Mouse (Mus musculus): ENCODE data around the gene Uck1.

DNA sequence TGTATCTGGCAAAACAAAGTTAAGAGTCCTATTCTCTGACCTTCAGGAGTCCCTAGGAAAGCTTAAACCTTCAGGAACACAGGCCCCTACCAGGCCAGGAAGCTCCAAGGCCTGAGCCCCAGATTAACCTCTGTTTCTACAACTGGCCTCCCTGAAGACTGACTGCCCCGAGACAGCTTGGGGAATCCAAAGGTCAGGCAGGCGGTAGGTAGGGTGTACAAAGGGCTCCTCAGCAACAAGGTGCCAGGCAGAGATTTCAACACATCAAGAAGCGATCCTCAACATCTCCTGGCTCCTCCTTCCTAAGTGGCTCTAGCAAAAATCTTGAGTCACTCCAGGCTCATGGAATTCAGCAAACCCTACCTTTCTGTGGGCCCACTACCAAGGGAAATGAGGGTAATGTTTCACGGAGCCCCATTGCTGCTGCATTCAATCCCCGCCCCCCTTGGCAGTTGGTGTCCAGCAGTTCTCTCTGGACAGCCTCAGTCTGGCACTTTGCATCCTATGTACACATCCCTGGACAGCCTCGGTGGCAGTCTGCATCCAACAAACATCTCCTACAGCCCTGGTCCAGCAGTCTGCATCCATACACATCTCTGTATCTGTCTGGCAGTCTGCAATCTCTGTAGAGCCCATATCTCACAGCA, 949 bp downstream of the Uck1 start:
- TF ChIP-seq CTCF (IDR thresholded peaks at IDR 0.05; ENCODE audit: low read depth) (no peak), EP300 (IDR thresholded peaks at IDR 0.05; ENCODE audit: low read depth) (no peak)
